Mouse (Mus musculus) hindbrain, embryonic 15.5 days (tissue): ENCODE data around the gene Rab7b. TPM values are rescaled to one million over a fixed set of nuclear protein-coding genes. Genes with fewer than 3 reads are reported as not detected.

ENCODE experiments used
- ATAC-seq: fragments of 200-750 bp; cut with Nextera tagmentation; 2 replicates; pipeline ENCODE4 v1.8.0; 2017; ENCODE audit warnings: low read depth, moderate number of reproducible peaks, moderate TSS enrichment; ENCODE audit not compliant: low FRiP score
- H3K27ac ChIP-seq: fragments of 300-500 bp; sonication (generic); replicated peaks from 2 replicates; pipeline ENCODE4 v1.5.1; 2015; ENCODE audit warnings: mild to moderate bottlenecking, inconsistent platforms
- H3K27me3 ChIP-seq: fragments of 300-500 bp; sonication (generic); 2 replicates; pipeline ENCODE4 v1.6.1; 2015; ENCODE audit warnings: control low read depth, inconsistent platforms
- H3K36me3 ChIP-seq: fragments of 300-500 bp; sonication (generic); 2 replicates; pipeline ENCODE4 v1.6.1; 2015; ENCODE audit warnings: control low read depth, inconsistent platforms
- H3K4me1 ChIP-seq: fragments of 300-500 bp; sonication (generic); replicated peaks from 2 replicates; pipeline ENCODE4 v1.6.1; 2015; ENCODE audit warnings: control low read depth, inconsistent platforms
- H3K4me2 ChIP-seq: fragments of 300-500 bp; sonication (generic); 2 replicates; pipeline ENCODE4 v1.6.1; 2015; ENCODE audit warnings: moderate library complexity, mild to moderate bottlenecking, inconsistent platforms
- H3K4me3 ChIP-seq: fragments of 300-500 bp; sonication (generic); 2 replicates; pipeline ENCODE4 v1.5.1; 2015; ENCODE audit warnings: mild to moderate bottlenecking, inconsistent platforms
- H3K9ac ChIP-seq: fragments of 300-500 bp; sonication (generic); 2 replicates; pipeline ENCODE4 v1.6.1; 2015; ENCODE audit warnings: inconsistent platforms
- H3K9me3 ChIP-seq: fragments of 300-500 bp; sonication (generic); 2 replicates; pipeline ENCODE4 v1.6.1; 2016; ENCODE audit warnings: control low read depth, inconsistent platforms
- WGBS: fragments of 180-500 bp; shearing (Covaris S2); methylation state at CpG from one replicate; pipeline ENCODE4 v1.1.7; 2015; 5-methylcytosine and 5-hydroxymethylcytosine counted together
- polyA plus RNA-seq: library from polyadenylated mRNA; unstranded; fragments of >200 nt; fragmentation: Nextera tagmentation; extraction: Ambion mirVana; gene quantifications from 2 replicates; pipeline ENCODE4 v1.2.1, GENCODE M21; 2015

Rab7b gene
- polyA plus RNA-seq, 1 experiment from 2014 or later, result 0.91 TPM

- no peak for ATAC-seq
- Histone ChIP-seq H3K9me3 (no peaks in the 10 kb centered on the region), H3K27me3 (no peaks in the 10 kb centered on the region), H3K36me3 (no peaks in the 10 kb centered on the region), H3K4me2 (no peak overlapping the region), H3K27ac (no peak overlapping the region), H3K4me1 (no peaks in the 10 kb centered on the region), H3K4me3 (no peak overlapping the region), H3K9ac (no peak overlapping the region)
- WGBS, result 88% methylated on average over 5 of the region's 5 CpGs
These were observed 24.4 kb upstream of the Rab7b start for GRCm38 (mm10) chr1:131664136-131664535.

DNA sequence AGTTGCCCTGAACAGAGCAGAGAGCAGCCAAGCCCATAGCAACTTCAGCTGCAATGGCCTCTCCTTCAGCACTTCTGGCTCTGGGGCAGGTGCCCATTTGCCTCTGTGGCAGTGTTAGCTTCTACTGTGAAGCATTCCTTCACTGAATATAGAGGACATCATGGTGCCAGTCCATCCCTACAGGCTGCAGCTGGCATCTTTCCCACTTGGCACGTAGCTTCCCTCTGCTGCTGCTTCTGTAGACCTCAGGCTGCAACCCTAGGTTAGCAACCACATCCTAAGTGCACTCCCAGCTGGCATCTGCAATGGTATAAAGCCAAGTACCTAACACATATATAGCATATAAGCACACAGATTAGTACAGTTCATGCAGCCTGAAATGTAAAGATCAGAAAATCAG lies 22.6 kb upstream of the Rab7b start:
- H3K27me3 ChIP-seq, result no peaks in the 10 kb centered on the region
- no peaks in the 10 kb centered on the region for H3K36me3 ChIP-seq
- no peak overlapping the region for H3K9ac ChIP-seq
- no peak overlapping the region for H3K4me3 ChIP-seq
- 63% methylated on average over 1 of the region's 1 CpGs for WGBS
- H3K9me3 ChIP-seq, result no peaks in the 10 kb centered on the region
- H3K27ac ChIP-seq, result no peak overlapping the region
- no peak for ATAC-seq
- H3K4me1 ChIP-seq, result no peaks in the 10 kb centered on the region
- H3K4me2 ChIP-seq, result no peak overlapping the region

DNA sequence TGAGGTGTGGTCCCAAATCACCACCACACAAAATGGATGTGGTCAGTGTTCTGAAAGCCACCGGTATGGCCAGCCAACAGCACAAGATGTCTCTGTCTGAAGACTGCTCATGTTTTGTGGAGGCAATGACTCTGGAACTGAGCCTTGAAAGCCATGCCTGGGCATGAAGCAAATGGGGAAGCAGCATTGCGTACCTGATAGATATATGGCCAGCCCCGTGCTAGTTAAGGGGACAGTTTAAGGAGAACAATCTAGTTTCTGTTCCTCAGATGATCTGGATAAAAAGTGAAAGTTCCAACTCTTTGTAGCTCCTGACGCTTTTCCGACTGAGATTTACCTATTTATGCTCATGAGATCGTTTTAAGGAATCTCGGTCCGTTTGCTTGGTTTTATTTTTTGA lies 17.4 kb upstream of the Rab7b start:
- Histone ChIP-seq H3K4me3 (no peak overlapping the region), H3K4me1 (no peaks in the 10 kb centered on the region), H3K36me3 (no peaks in the 10 kb centered on the region), H3K27me3 (no peaks in the 10 kb centered on the region), H3K9ac (no peak overlapping the region), H3K27ac (no peak overlapping the region), H3K4me2 (no peak overlapping the region), H3K9me3 (no peaks in the 10 kb centered on the region)
- ATAC-seq, result no peak
- WGBS, result 93% methylated on average over 8 of the region's 8 CpGs

GRCm38 (mm10) chr1:131672361-131672760 lies 16.1 kb upstream of the Rab7b start:
- H3K4me3 ChIP-seq, result no peak overlapping the region
- H3K36me3 ChIP-seq, result no peaks in the 10 kb centered on the region
- H3K27me3 ChIP-seq, result no peaks in the 10 kb centered on the region
- no peaks in the 10 kb centered on the region for H3K9me3 ChIP-seq
- H3K27ac ChIP-seq, result no peak overlapping the region
- WGBS, result 86% methylated on average over 7 of the region's 7 CpGs
- H3K9ac ChIP-seq, result no peak overlapping the region
- no peaks in the 10 kb centered on the region for H3K4me1 ChIP-seq
- ATAC-seq, result no peak
- H3K4me2 ChIP-seq, result no peak overlapping the region

- WGBS, result 88% methylated on average over 5 of the region's 5 CpGs
- Histone ChIP-seq H3K36me3 (no peaks in the 10 kb centered on the region), H3K4me2 (no peak overlapping the region), H3K4me3 (no peak overlapping the region), H3K27ac (no peak overlapping the region), H3K27me3 (no peaks in the 10 kb centered on the region), H3K9ac (no peak overlapping the region), H3K9me3 (no peaks in the 10 kb centered on the region), H3K4me1 (no peaks in the 10 kb centered on the region)
- ATAC-seq, result no peak
These were observed 8.9 kb upstream of the Rab7b start for GRCm38 (mm10) chr1:131679644-131680043.

GRCm38 (mm10) chr1:131687739-131688138 lies 756 bp upstream of the Rab7b start:
- Histone ChIP-seq H3K27me3 (no peaks in the 10 kb centered on the region), H3K4me2 (no peak overlapping the region), H3K4me1 (no peaks in the 10 kb centered on the region), H3K9ac (no peak overlapping the region), H3K9me3 (no peaks in the 10 kb centered on the region), H3K27ac (no peak overlapping the region), H3K4me3 (no peak overlapping the region), H3K36me3 (no peaks in the 10 kb centered on the region)
- WGBS, result 96% methylated on average over 2 of the region's 2 CpGs
- no peak for ATAC-seq

- H3K9me3 ChIP-seq, result no peaks in the 10 kb centered on the region
- WGBS, result 76% methylated on average over 3 of the region's 3 CpGs
- no peak overlapping the region for H3K4me2 ChIP-seq
- no peak for ATAC-seq
- H3K36me3 ChIP-seq, result no peaks in the 10 kb centered on the region
- no peak overlapping the region for H3K4me3 ChIP-seq
- H3K4me1 ChIP-seq, result no peaks in the 10 kb centered on the region
- H3K27me3 ChIP-seq, result no peaks in the 10 kb centered on the region
- no peak overlapping the region for H3K27ac ChIP-seq
- H3K9ac ChIP-seq, result no peak overlapping the region
These were observed 521 bp downstream of the Rab7b start for GRCm38 (mm10) chr1:131689016-131689415.

GRCm38 (mm10) chr1:131689899-131690298 lies 1.4 kb downstream of the Rab7b start:
- no peak overlapping the region for H3K4me3 ChIP-seq
- 83% methylated on average over 5 of the region's 5 CpGs for WGBS
- no peak for ATAC-seq

DNA sequence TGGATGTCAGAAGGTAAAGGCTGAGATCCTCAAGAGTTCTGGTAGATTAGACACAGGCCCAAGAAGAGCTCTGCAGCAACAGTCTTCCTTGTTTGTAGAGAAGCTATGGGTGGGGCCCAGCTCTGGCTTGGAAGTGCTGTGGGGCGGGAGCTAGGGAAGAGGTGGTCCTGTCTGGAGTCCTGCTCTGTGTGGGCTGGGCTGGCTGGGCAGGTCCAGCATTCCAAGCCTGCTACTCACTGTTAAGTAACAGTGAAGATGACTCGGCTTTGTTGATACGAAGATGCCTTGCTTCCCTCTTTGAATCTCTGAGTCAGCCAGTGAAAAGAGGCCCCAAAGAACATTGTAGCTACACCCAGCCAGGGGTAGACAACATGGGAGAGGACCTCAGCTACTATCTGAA lies 1.9 kb downstream of the Rab7b start:
- H3K4me3 ChIP-seq, result no peak overlapping the region
- no peak overlapping the region for H3K27ac ChIP-seq
- no peaks in the 10 kb centered on the region for H3K36me3 ChIP-seq
- H3K27me3 ChIP-seq, result no peaks in the 10 kb centered on the region
- 62% methylated on average over 3 of the region's 3 CpGs for WGBS
- no peak overlapping the region for H3K9ac ChIP-seq
- H3K4me2 ChIP-seq, result no peak overlapping the region
- no peaks in the 10 kb centered on the region for H3K4me1 ChIP-seq
- no peak for ATAC-seq
- no peaks in the 10 kb centered on the region for H3K9me3 ChIP-seq

More at GRCm38 (mm10) chr1:131689899-131690298, 1.4 kb downstream of the Rab7b start:
- Histone ChIP-seq H3K9me3 (no peaks in the 10 kb centered on the region), H3K36me3 (no peaks in the 10 kb centered on the region), H3K4me1 (no peaks in the 10 kb centered on the region), H3K27ac (no peak overlapping the region), H3K4me2 (no peak overlapping the region), H3K27me3 (no peaks in the 10 kb centered on the region), H3K9ac (no peak overlapping the region)

- H3K27ac ChIP-seq, result no peak overlapping the region
- no peak for ATAC-seq
- H3K4me2 ChIP-seq, result no peak overlapping the region
- no peaks in the 10 kb centered on the region for H3K9me3 ChIP-seq
- no peak overlapping the region for H3K9ac ChIP-seq
- no peak overlapping the region for H3K4me3 ChIP-seq
- no peaks in the 10 kb centered on the region for H3K27me3 ChIP-seq
- H3K36me3 ChIP-seq, result no peaks in the 10 kb centered on the region
- H3K4me1 ChIP-seq, result no peaks in the 10 kb centered on the region
These were observed 2.9 kb downstream of the Rab7b start for GRCm38 (mm10) chr1:131691356-131691755.

GRCm38 (mm10) chr1:131695308-131695707 lies 6.8 kb downstream of the Rab7b start:
- Histone ChIP-seq H3K9ac (no peak overlapping the region), H3K36me3 (no peaks in the 10 kb centered on the region), H3K4me1 (no peaks in the 10 kb centered on the region), H3K4me2 (no peak overlapping the region), H3K27ac (no peak overlapping the region), H3K27me3 (no peaks in the 10 kb centered on the region), H3K4me3 (no peak overlapping the region), H3K9me3 (no peaks in the 10 kb centered on the region)
- 90% methylated on average over 2 of the region's 2 CpGs for WGBS
- no peak for ATAC-seq

- H3K4me1 ChIP-seq, result no peaks in the 10 kb centered on the region
- H3K9me3 ChIP-seq, result no peaks in the 10 kb centered on the region
- no peak overlapping the region for H3K4me2 ChIP-seq
- H3K4me3 ChIP-seq, result no peak overlapping the region
- ATAC-seq, result no peak
- no peak overlapping the region for H3K27ac ChIP-seq
- no peak overlapping the region for H3K9ac ChIP-seq
- H3K27me3 ChIP-seq, result no peaks in the 10 kb centered on the region
- H3K36me3 ChIP-seq, result no peaks in the 10 kb centered on the region
- WGBS, result 53% methylated on average over 4 of the region's 4 CpGs
These were observed 7.8 kb downstream of the Rab7b start for GRCm38 (mm10) chr1:131696325-131696724.

GRCm38 (mm10) chr1:131698770-131699169 lies 10.3 kb downstream of the Rab7b start:
- Histone ChIP-seq H3K9me3 (no peaks in the 10 kb centered on the region), H3K36me3 (no peaks in the 10 kb centered on the region), H3K27me3 (no peaks in the 10 kb centered on the region), H3K4me3 (no peak overlapping the region), H3K4me1 (no peaks in the 10 kb centered on the region), H3K9ac (no peak overlapping the region), H3K27ac (no peak overlapping the region), H3K4me2 (no peak overlapping the region)
- WGBS, result 98% methylated on average over 3 of the region's 3 CpGs
- ATAC-seq, result no peak
